ENCODE assay signal across 7 mouse cellular contexts in the genomic region with DNA sequence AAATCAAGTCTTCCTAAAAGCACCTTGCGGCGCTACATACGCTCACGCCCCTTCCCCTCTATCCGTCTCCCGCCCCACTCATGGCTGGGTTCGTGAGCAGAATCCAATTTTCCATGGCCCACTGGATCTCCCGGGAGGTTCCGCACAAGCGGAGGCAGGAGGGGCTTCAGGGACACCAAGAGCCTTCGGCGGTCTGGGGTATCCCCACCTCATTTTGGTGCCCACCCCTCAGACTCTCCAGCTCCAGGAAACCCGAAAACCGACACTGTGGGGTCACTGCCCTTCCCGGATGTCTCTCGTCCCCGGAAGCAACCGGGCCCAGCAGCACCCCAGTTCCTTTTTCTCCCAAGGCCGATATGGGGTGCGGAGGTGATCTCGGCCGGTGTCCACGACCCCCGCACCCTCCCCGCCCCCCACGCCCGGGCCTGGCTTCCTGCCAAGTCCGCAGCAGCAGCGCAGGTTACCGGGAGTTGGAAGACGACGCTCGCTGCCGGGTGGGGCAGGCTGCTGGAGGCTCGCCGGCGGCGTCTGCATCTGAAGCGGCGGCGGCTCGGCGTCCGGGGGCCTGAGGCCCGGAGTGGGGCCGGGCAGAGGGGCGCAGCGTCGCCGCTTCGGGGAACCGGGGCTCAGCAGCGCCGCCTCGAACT. TPM values are rescaled to one million over a fixed set of nuclear protein-coding genes. Genes with fewer than 3 reads are reported as not detected.
DNase-seq lines count a peak whose midpoint lies in the region; ATAC-seq and TF ChIP-seq lines count a peak whose summit lies in the region.

No protein-coding gene starts in this region.

- peak; percentile 81 for ATAC-seq in forebrain, embryonic 14.5 days
- ATAC-seq in intestine, embryonic 15.5 days, result peak; percentile 86
- peak; percentile 81 for ATAC-seq in liver, embryonic 14.5 days (ENCODE audit: insufficient read depth)
- ATAC-seq in neural tube, embryonic 15.5 days (ENCODE audit: low FRiP score), result peak; percentile 74

- peak overlapping the region; percentile 64 for H3K4me3 ChIP-seq in bone marrow macrophage, adult 2 months (ENCODE audit: insufficient read depth, low read length)
- peak overlapping the region; percentile 96 for H3K4me3 ChIP-seq in forebrain, embryonic 14.5 days (ENCODE audit: low read depth, low read length)
- peak overlapping the region; percentile 98 for H3K4me3 ChIP-seq in intestine, embryonic 15.5 days (replicated peaks)
- H3K4me3 ChIP-seq in liver, embryonic 14.5 days (ENCODE audit: insufficient read depth in 1 of 2, low read depth in 2 of 2, low read length in 2 of 2), result peak overlapping the region; percentile 69 to 81
- H3K4me3 ChIP-seq in neural tube, embryonic 15.5 days (replicated peaks), result peak overlapping the region; percentile 99

- no peak for TF ChIP-seq POLR2A in bone marrow macrophage, adult 2 months (IDR thresholded peaks at IDR 0.05; ENCODE audit: borderline replicate concordance, low read depth, low read length)

- H3K9ac ChIP-seq in forebrain, embryonic 14.5 days (ENCODE audit: low read length), result peak overlapping the region; percentile 91
- peak overlapping the region; percentile 88 for H3K9ac ChIP-seq in intestine, embryonic 15.5 days
- peak overlapping the region; percentile 75 for H3K9ac ChIP-seq in liver, embryonic 14.5 days (replicated peaks)
- peak overlapping the region; percentile 90 for H3K9ac ChIP-seq in neural tube, embryonic 15.5 days (replicated peaks)

- TF ChIP-seq CTCF in bone marrow macrophage, adult 2 months (IDR thresholded peaks at IDR 0.05; ENCODE audit: low read depth, low read length), result no peak
- no peak for TF ChIP-seq CTCF in liver, embryonic 14.5 days (IDR thresholded peaks at IDR 0.05; ENCODE audit: low read depth)

- peak overlapping the region; percentile 38 for H3K27ac ChIP-seq in bone marrow macrophage, adult 2 months (ENCODE audit: insufficient read depth, low read depth, low read length)
- H3K27ac ChIP-seq in forebrain, embryonic 14.5 days (ENCODE audit: low read depth, low read length), result peak overlapping the region; percentile 90
- H3K27ac ChIP-seq in intestine, embryonic 15.5 days, result peak overlapping the region; percentile 86
- H3K27ac ChIP-seq in liver, embryonic 14.5 days, result peak overlapping the region; percentile 31
- H3K27ac ChIP-seq in neural tube, embryonic 15.5 days (replicated peaks), result peak overlapping the region; percentile 92

- H3K4me2 ChIP-seq in forebrain, embryonic 14.5 days (ENCODE audit: low read length), result peak overlapping the region; percentile 74
- peak overlapping the region; percentile 83 for H3K4me2 ChIP-seq in intestine, embryonic 15.5 days (replicated peaks)
- H3K4me2 ChIP-seq in liver, embryonic 14.5 days (ENCODE audit: low read depth), result peak overlapping the region; percentile 88
- peak overlapping the region; percentile 69 for H3K4me2 ChIP-seq in neural tube, embryonic 15.5 days

- H3K36me3 ChIP-seq in forebrain, embryonic 14.5 days (ENCODE audit: control insufficient read depth, insufficient read depth, low read length), result 0 out of 2 replicates have a peak, but pooled peaks cover 3% of the 10 kb centered on the region
- no peaks in the 10 kb centered on the region for H3K36me3 ChIP-seq in intestine, embryonic 15.5 days
- no peaks in the 10 kb centered on the region for H3K36me3 ChIP-seq in liver, embryonic 14.5 days (replicated peaks; ENCODE audit: control insufficient read depth, insufficient read depth, low read depth)
- no peaks in the 10 kb centered on the region for H3K36me3 ChIP-seq in neural tube, embryonic 15.5 days

- TF ChIP-seq EP300 in liver, embryonic 14.5 days (IDR thresholded peaks at IDR 0.05; ENCODE audit: low read depth), result no peak

- H3K4me1 ChIP-seq in bone marrow macrophage, adult 2 months (ENCODE audit: control insufficient read depth, insufficient read depth, low read length), result peaks cover 21% of the 10 kb centered on the region
- H3K4me1 ChIP-seq in forebrain, embryonic 14.5 days (ENCODE audit: control insufficient read depth, insufficient read depth, low read length), result peaks cover 10% of the 10 kb centered on the region
- H3K4me1 ChIP-seq in intestine, embryonic 15.5 days (replicated peaks), result peaks cover 7% of the 10 kb centered on the region; the same call in 1 of the 2 replicates
- H3K4me1 ChIP-seq in liver, embryonic 14.5 days (replicated peaks; ENCODE audit: control insufficient read depth in 2 of 2, insufficient read depth in 2 of 2, low read length in 1 of 2), result peaks cover 0 to 11% of the 10 kb centered on the region in 2 experiments; a peak in 3 of 4 replicates
- peaks cover 33% of the 10 kb centered on the region for H3K4me1 ChIP-seq in neural tube, embryonic 15.5 days

- DNase-seq in right cerebral cortex, postnatal 25 days, result peak; percentile 27
- DNase-seq in right cerebral cortex, adult 18-20 months, result no peak
- peak; percentile 45 for DNase-seq in forebrain, embryonic 14.5 days (ENCODE audit: low spot score)
- DNase-seq in liver, embryonic 14.5 days (ENCODE audit: low read depth in 3 of 3, low spot score in 3 of 3), result peak in 1 of 3 experiments; percentile 9

- H3K27me3 ChIP-seq in forebrain, embryonic 14.5 days (replicated peaks; ENCODE audit: control insufficient read depth, insufficient read depth, low read length), result no peaks in the 10 kb centered on the region
- no peaks in the 10 kb centered on the region for H3K27me3 ChIP-seq in intestine, embryonic 15.5 days (replicated peaks)
- H3K27me3 ChIP-seq in liver, embryonic 14.5 days (ENCODE audit: control insufficient read depth, insufficient read depth, low read length), result no peaks in the 10 kb centered on the region; the same call in 1 of the 2 replicates
- no peaks in the 10 kb centered on the region for H3K27me3 ChIP-seq in neural tube, embryonic 15.5 days (replicated peaks)

- H3K9me3 ChIP-seq in forebrain, embryonic 14.5 days (replicated peaks; ENCODE audit: control insufficient read depth, low read length), result no peaks in the 10 kb centered on the region
- H3K9me3 ChIP-seq in intestine, embryonic 15.5 days, result no peaks in the 10 kb centered on the region
- H3K9me3 ChIP-seq in liver, embryonic 14.5 days (ENCODE audit: control insufficient read depth, low read length), result no peaks in the 10 kb centered on the region
- H3K9me3 ChIP-seq in neural tube, embryonic 15.5 days (replicated peaks), result no peaks in the 10 kb centered on the region

- WGBS in forebrain, embryonic 14.5 days, result under 1% methylated on average over 52 of the region's 55 CpGs
- under 1% methylated on average over 55 of the region's 55 CpGs for WGBS in intestine, embryonic 15.5 days
- under 1% methylated on average over 55 of the region's 55 CpGs for WGBS in liver, embryonic 14.5 days (ENCODE audit: insufficient replicate concordance)
- WGBS in neural tube, embryonic 15.5 days, result under 1% methylated on average over 55 of the region's 55 CpGs

RNA-seq across cellular contexts. Expression of a gene that starts 0.5 kb away (rescaled TPM):
- polyA plus RNA-seq in bone marrow macrophage, adult 2 months (2012; ENCODE audit: insufficient read depth, insufficient read length, missing spikeins), result 47.4 and 56.1 TPM in 2 replicates
- polyA plus RNA-seq in forebrain, embryonic 14.5 days (2014; fragmentation: Nextera tagmentation; extraction: Ambion mirVana), result 81.8 and 88.0 TPM in 2 replicates
- 40.6 and 45.4 TPM in 2 replicates for polyA plus RNA-seq in intestine, embryonic 15.5 days (2015; fragmentation: Nextera tagmentation; extraction: Ambion mirVana)
- 11.1 and 15.6 TPM in 2 replicates for polyA plus RNA-seq in liver, embryonic 14.5 days (2012; rRNA removed)
- 24.5 and 25.5 TPM in 2 replicates for polyA plus RNA-seq in liver, embryonic 14.5 days (2014; fragmentation: Nextera tagmentation; extraction: Ambion mirVana)
- polyA plus RNA-seq in neural tube, embryonic 15.5 days (2015; fragmentation: Nextera tagmentation; extraction: Ambion mirVana), result 73.5 and 79.9 TPM in 2 replicates

RNA-seq across cellular contexts. Expression of a gene that starts 31.6 kb away (rescaled TPM):
- polyA plus RNA-seq in bone marrow macrophage, adult 2 months (2012; ENCODE audit: insufficient read depth, insufficient read length, missing spikeins), result 110 and 121 TPM in 2 replicates
- 397 and 481 TPM in 2 replicates for polyA plus RNA-seq in forebrain, embryonic 14.5 days (2014; fragmentation: Nextera tagmentation; extraction: Ambion mirVana)
- 304 and 312 TPM in 2 replicates for polyA plus RNA-seq in intestine, embryonic 15.5 days (2015; fragmentation: Nextera tagmentation; extraction: Ambion mirVana)
- 65.8 and 108 TPM in 2 replicates for polyA plus RNA-seq in liver, embryonic 14.5 days (2012; rRNA removed)
- polyA plus RNA-seq in liver, embryonic 14.5 days (2014; fragmentation: Nextera tagmentation; extraction: Ambion mirVana), result 188 and 189 TPM in 2 replicates
- polyA plus RNA-seq in neural tube, embryonic 15.5 days (2015; fragmentation: Nextera tagmentation; extraction: Ambion mirVana), result 474 and 561 TPM in 2 replicates

RNA-seq across cellular contexts. Expression of a gene that starts 38.1 kb away (rescaled TPM):
- not detected in 2 replicates for polyA plus RNA-seq in bone marrow macrophage, adult 2 months (2012; ENCODE audit: insufficient read depth, insufficient read length, missing spikeins)
- polyA plus RNA-seq in forebrain, embryonic 14.5 days (2014; fragmentation: Nextera tagmentation; extraction: Ambion mirVana), result 0.32 and 0.58 TPM in 2 replicates
- 2.9 TPM in 2 replicates for polyA plus RNA-seq in intestine, embryonic 15.5 days (2015; fragmentation: Nextera tagmentation; extraction: Ambion mirVana)
- not detected in 2 replicates for polyA plus RNA-seq in liver, embryonic 14.5 days (2012; rRNA removed)
- not detected in 2 replicates for polyA plus RNA-seq in liver, embryonic 14.5 days (2014; fragmentation: Nextera tagmentation; extraction: Ambion mirVana)
- polyA plus RNA-seq in neural tube, embryonic 15.5 days (2015; fragmentation: Nextera tagmentation; extraction: Ambion mirVana), result 1.7 and 4.6 TPM in 2 replicates

Comparison
In these comparisons a context has a peak if more than half of its experiments do, and no peak if none do; other contexts are left out.
1. H3K27ac ChIP-seq: peak in every context shown above with its lines; median percentile 92 in neural tube, embryonic 15.5 days; 90 in forebrain, embryonic 14.5 days; 86 in intestine, embryonic 15.5 days; 38 in bone marrow macrophage, adult 2 months; 31 in liver, embryonic 14.5 days.